Mouse (Mus musculus) olfactory bulb, adult 2 months (tissue): ENCODE measurements around the gene Cd2bp2. TPM values are rescaled to one million over a fixed set of nuclear protein-coding genes. Genes with fewer than 3 reads are reported as not detected.

Source experiments
- H3K27ac ChIP-seq: fragments of 200-500 bp; 2 replicates; pipeline ENCODE4 v1.5.1; 2012; ENCODE audit warnings: low read depth, low read length; ENCODE audit not compliant: insufficient read depth
- H3K4me1 ChIP-seq: fragments of 200-500 bp; 2 replicates; pipeline ENCODE4 v1.6.1; 2012; ENCODE audit warnings: low read length; ENCODE audit not compliant: control insufficient read depth, insufficient read depth
- H3K4me3 ChIP-seq: fragments of 200-500 bp; 2 replicates; pipeline ENCODE4 v1.5.1; 2012; ENCODE audit warnings: mild to moderate bottlenecking, low read depth, low read length, moderate library complexity; ENCODE audit not compliant: insufficient read depth
- CTCF ChIP-seq: fragments of 200-500 bp; IDR thresholded peaks from 2 replicates; pipeline ENCODE4 v1.5.1; 2012; ENCODE audit warnings: low read depth, mild to moderate bottlenecking, low read length, moderate library complexity; ENCODE audit not compliant: insufficient read depth
- POLR2A ChIP-seq: fragments of 200-500 bp; IDR thresholded peaks from 2 replicates; pipeline ENCODE4 v1.6.1; 2012; ENCODE audit warnings: mild to moderate bottlenecking, low read depth, low read length, moderate library complexity; ENCODE audit not compliant: insufficient read depth
- WGBS: fragments of 180-500 bp; shearing (Covaris S2); methylation state at CpG from one replicate; pipeline ENCODE4 v1.1.7; 2018; 5-methylcytosine and 5-hydroxymethylcytosine counted together
- polyA plus RNA-seq: library from polyadenylated mRNA; stranded (reverse); fragments of >200 nt; gene quantifications from 2 replicates; pipeline ENCODE4 v1.2.4, GENCODE M21; 2012; ENCODE audit warnings: low replicate concordance; ENCODE audit not compliant: missing spikeins, insufficient read depth, insufficient read length

Gene Cd2bp2
- polyA plus RNA-seq, 1 experiment = not detected

- Histone ChIP-seq H3K4me3 (peak within 1 kb of the TSS; percentile 86), H3K27ac (peak within 1 kb of the TSS; percentile 86), H3K4me1 (peaks cover 11% of the 10 kb centered on the region)
- WGBS = under 1% methylated on average over 64 of the region's 64 CpGs
- TF ChIP-seq CTCF = no peak
- TF ChIP-seq POLR2A = peak; percentile 55; the same call in 1 of the 2 replicates
Measured at GRCm38 (mm10) chr7:127232622-127233367, 36.9 kb upstream of the Cd2bp2 start, which contains the start of the genes Zfp553 and Sept1. Zfp553 (plus strand) TSS chr7:127233061. Sept1 (minus strand) TSS chr7:127233130.

DNA sequence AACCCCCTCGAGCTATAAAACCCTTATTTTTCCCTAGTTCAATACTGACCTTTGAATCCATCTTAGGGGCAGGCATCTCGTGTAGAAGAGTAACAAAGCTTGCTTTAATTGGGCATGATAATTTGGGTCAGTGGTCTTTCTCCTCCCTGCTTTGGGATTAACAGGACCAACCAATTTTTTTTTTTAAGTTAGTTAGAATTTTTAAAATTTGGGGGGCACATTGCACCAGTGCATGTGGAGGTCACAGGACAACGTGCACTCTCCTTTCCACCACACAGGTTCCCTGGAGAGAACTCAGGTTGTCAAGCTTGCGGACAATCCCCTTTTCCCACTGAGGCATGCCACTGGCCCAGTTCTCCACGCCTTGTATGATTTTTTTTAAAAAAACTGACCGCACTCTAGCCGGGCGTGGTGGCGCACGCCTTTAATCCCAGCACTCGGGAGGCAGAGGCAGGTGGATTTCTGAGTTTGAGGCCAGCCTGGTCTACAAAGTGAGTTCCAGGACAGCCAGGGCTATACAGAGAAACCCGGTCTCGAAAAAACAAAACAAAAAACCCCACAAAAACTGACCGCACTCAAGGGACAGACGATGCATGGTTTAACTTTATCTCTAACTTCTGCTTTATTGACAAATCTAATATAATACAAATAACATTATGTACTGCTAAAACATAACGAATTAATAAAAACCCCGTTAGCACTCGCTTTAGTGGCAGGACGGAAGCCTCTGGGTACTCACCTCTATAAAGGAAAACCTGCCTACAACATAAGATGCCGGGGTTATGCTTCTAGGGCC is 36.2 kb upstream of the Cd2bp2 start:
- Histone ChIP-seq H3K4me1 (peaks cover 11% of the 10 kb centered on the region), H3K27ac (peak overlapping the region; percentile 86), H3K4me3 (peak overlapping the region; percentile 86)
- 2% methylated on average over 20 of the region's 20 CpGs for WGBS
- TF ChIP-seq POLR2A = no peak
- no peak for TF ChIP-seq CTCF

DNA sequence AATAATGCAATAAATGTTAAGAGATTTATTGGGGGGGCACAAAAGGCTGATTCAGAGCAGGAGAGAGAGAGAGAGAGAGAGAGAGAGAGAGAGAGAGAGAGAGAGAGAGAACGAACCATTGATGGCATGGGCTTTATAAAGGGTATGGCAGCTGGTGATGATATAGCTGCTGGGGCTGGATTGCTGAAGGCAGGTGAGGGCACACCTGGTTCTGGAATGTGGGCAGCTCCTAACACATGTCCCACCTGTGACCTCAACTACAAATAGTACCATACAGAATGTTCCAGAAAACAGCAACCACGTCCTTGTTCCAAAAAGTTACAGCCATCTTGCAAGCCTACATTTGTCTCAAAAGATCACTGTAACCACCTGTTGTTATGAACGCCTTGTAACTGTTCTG is 35.5 kb upstream of the Cd2bp2 start:
- peaks cover 11% of the 10 kb centered on the region for H3K4me1 ChIP-seq
- no peak for TF ChIP-seq POLR2A
- no peak for TF ChIP-seq CTCF
- no peak overlapping the region for H3K27ac ChIP-seq
- H3K4me3 ChIP-seq = no peak overlapping the region
- WGBS = 30% methylated on average over 3 of the region's 3 CpGs

DNA sequence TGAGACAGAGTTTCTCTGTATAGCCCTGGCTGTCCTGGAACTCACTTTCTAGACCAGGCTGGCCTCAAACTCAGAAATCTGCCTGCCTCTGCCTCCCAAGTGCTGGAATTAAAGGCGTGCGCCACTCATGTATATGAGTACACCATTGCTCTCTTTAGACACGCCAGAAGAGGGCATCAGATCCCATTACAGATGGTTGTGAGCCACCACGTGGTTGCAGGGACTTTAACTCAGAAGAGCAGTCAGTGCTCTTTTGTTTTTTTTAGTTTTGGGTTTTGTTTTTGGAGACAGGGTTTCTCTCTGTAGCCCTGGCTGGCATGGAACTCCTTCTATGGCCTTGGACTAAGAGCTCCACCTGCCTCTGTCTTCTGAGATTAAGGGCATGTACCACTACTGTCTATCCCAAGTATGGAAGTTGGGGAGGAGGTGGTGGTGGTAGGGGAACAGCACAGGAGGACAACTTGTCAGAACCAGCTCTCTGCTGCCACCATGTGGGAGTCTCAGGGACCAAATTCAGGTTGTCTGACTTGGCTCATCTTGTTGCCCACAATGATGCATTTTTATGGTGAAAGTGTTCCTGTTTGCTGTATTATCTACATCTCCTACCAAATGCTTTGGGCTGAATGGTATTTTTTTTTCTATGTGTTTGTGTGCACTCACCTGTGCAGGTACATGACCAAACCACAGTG is 32.9 kb upstream of the Cd2bp2 start:
- Histone ChIP-seq H3K4me1 (peaks cover 11% of the 10 kb centered on the region), H3K4me3 (no peak overlapping the region), H3K27ac (no peak overlapping the region)
- TF ChIP-seq CTCF (0 out of 2 replicates have a peak, but pooled peaks have one; percentile 26), POLR2A (no peak)
- 55% methylated on average over 4 of the region's 4 CpGs for WGBS

GRCm38 (mm10) chr7:127225147-127225995 is 29.5 kb upstream of the Cd2bp2 start:
- no peaks in the 10 kb centered on the region for H3K4me1 ChIP-seq
- H3K27ac ChIP-seq = no peak overlapping the region
- no peak overlapping the region for H3K4me3 ChIP-seq
- WGBS = 80% methylated on average over 11 of the region's 11 CpGs
- no peak for TF ChIP-seq CTCF
- TF ChIP-seq POLR2A = no peak

DNA sequence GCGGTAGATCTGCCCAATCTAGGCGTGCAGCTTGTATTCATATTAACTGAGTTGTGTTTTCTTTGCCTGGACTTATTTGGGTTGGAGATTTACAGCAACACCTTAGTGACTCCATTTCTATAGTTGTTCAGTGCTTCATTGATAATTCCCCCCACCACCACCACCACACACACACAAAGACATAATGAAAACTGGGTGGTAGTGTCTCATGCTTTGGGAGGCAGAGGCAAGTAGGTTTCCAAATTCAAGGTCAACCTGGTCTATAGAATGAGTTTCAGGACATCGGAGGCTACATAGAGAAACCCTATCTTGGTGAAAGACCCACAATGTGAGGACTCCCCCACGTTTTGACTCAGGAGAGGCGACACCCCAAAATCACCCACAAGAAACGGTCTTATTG is 28.8 kb upstream of the Cd2bp2 start:
- Histone ChIP-seq H3K4me3 (no peak overlapping the region), H3K4me1 (no peaks in the 10 kb centered on the region), H3K27ac (no peak overlapping the region)
- TF ChIP-seq POLR2A = no peak
- TF ChIP-seq CTCF = no peak
- WGBS = 94% methylated on average over 6 of the region's 6 CpGs

DNA sequence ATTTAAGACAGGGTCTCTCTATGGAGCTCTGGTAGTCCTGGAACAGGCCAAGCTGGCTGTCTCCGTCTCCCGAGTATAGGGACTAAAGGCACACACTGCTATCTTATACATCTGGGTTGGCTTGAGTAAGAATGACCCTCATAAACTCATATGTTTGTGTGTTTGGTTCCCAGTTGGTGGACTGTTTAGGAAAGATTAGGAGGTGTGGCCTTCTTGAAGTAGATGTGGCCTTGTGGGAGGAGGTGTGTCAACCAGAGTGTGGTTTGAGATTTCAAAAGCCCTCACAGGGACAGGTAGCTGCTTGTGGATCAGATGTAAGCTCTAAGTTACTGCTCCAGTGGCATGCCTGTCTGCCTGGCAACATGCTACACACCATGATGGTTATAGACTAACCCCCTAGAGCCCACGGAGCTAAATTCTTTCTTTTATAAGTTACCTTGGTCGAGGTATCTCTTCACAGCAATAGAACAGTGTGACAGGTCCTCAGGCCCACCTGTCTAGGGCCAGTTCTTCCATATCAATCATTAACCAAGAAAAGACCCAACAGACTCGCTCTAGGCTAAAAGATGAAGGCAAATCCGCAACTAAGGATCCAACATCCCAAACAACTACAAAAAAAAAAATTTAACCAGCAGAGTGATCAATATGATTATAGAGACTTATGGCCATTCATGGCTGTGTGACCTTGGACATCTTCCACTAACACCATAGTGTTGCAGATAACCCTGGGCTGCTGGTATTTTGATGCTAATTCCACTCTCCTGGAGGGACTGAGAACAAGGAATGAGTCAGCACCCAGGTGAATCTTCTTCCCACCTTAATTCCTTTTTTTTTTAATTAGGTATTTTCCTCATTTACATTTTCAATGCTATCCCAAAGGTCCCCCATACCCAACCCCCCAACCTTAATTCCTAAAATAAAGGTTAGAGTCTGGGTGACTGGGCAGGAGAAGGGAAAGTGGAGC is 27.9 kb upstream of the Cd2bp2 start:
- TF ChIP-seq POLR2A = no peak
- no peaks in the 10 kb centered on the region for H3K4me1 ChIP-seq
- 88% methylated on average over 6 of the region's 6 CpGs for WGBS
- no peak overlapping the region for H3K27ac ChIP-seq
- H3K4me3 ChIP-seq = no peak overlapping the region
